Mouse (Mus musculus) cerebellum, postnatal 14 days (tissue): Measurements from ENCODE around the gene Rora.

Source experiments
- DNase-seq, 2 experiments: peaks; one replicate each; pipeline ENCODE4 v3.0.0; 2021; ENCODE audit warnings: mixed read lengths in 2 of 2

Gene Rora

DNA sequence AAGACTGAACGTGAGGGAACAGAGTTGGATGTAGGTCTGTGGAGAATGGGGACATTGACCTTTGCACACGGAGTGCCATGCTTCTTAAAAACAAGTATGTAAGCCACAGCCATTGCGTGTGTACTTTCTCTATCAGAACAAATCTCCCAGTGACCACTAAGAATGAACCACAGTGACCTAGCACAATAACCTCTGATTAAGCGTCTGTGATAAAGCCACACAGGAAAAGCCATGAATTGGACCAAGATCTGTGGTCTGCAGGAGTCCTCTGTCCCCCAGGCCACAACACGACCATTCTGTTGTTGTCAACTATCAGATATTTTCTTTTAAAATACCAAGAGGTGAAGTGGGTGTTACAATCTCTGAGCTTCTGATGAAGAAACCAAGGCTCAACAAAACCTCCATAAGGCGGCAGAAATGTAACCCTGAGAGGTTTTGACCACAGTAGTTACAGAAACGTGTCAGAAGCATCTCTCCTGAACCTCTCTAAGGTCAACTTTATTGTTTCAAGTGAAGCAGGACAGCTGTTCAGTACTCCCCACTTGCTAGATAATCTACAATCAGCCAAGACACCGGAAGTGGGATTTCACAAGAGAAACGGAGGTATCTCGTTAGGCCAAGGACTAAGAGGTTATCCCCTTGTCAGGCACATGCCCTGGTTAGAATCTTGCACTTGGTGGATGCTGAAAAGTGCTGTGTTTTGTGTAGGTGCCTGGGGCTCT lies 666.5 kb downstream of the Rora start:
- no peak for DNase-seq

DNA sequence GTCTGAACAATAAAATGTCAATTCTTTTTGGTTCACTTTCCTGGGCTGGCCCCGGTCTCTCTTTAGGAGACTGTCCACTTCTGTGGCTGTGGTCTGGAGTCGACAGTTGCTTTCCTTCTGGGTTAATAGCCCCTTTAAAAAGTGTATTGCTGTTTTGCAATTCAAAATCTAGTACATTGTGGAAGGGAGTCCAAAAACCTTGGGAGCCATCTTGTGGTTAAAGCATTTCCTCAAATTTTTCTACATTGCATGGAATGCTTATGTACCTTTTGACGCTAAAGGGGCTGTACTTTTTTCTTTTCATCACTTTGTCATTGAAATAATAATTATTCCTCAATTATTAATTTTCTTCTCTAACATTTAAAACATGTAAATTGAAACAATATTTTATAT lies 667.0 kb downstream of the Rora start:
- DNase-seq, result no peak

DNA sequence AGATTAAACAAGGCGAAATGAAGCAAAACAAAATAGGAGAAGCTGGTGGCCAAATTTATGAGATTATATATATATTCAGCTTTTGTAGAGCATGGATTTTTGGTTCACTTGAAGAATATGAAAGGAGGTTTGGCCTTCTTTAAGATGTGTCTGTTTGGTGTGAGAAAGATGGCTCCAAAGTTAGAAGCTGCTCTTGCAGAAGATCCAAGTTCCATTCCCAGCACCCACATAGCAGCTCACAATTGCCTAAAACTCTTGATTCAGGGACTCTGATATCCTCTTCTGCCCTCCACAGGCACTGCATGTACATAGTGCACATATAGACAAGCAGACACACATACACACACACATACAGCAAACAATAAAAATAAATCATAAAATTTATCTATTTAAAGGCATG lies 668.4 kb downstream of the Rora start:
- DNase-seq, result no peak

DNA sequence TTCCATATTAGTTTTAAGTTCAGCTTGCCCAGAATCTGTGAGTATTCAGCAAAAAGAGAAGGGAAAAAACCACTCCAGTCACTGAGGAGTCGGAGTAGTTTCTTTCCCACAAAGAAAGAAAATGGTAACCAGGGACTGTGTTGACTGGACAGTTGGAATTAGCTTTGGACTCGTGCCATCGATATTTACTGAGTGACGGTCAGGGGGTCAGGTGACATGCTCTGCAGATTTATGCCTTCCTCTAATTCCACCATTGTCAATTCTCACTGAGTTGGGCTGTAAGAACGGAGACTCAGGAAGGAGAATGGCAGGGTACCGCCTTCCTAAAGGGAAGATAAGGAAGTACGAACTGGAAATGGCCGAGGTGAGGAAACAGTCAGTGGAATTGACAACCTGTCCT lies 670.2 kb downstream of the Rora start:
- DNase-seq, result no peak

DNA sequence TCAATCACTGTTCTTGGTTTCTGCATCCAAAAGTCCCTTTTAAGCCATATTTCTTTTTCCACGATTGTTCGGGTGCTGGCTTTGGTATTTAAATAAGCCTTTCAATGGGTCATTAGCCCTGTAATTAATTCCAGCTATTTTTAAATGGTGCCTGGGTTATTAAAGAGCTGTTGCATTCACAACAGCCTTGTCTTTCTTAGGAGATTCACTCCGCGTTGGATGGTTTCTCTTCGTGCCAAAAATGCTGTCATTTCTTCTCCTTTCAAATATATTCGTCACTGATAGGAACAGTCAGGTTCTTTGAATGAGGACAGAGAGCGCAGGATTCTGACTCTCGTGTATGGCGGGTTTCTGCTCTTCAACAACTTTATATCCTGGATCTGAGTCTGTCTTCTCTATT lies 673.5 kb downstream of the Rora start:
- DNase-seq, result no peak

DNA sequence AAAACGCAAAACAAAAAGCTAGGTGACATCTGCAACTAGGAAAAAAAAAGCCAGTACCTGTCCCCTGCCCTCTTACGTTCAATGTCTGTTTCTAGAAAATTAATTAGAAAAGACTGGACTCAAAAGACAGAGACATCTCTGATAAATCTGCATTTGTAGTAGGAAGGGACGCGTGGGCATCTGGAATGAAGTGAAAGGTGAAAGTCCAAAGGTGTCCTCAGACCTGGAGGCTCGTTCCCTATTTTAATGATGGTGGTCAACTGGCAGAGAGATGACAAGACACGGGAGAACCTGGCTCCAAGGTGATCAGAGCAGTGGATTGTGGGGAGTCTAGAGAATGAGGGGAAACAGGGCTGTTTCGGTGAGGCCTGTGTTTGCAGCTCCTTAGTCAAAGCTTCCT lies 674.0 kb downstream of the Rora start:
- no peak for DNase-seq

DNA sequence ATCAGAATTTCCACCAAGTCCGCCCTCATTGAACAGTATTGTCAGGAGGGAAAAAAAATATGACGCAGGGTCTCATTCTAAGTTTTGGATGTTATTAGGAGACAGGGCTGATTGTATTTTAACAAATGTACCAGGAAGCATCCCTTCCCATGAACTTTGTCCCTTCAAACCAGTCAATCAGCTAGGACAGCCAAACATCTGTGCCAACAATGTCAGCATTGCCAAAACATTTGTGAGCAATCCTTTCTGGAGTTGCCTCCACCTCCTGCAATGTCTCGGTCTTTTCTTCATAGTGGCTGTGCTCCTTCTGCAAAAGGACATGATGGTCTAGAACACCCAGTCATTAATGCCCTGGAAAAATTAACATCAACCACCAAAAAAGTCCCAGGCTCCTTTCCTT lies 678.2 kb downstream of the Rora start:
- DNase-seq, result no peak

DNA sequence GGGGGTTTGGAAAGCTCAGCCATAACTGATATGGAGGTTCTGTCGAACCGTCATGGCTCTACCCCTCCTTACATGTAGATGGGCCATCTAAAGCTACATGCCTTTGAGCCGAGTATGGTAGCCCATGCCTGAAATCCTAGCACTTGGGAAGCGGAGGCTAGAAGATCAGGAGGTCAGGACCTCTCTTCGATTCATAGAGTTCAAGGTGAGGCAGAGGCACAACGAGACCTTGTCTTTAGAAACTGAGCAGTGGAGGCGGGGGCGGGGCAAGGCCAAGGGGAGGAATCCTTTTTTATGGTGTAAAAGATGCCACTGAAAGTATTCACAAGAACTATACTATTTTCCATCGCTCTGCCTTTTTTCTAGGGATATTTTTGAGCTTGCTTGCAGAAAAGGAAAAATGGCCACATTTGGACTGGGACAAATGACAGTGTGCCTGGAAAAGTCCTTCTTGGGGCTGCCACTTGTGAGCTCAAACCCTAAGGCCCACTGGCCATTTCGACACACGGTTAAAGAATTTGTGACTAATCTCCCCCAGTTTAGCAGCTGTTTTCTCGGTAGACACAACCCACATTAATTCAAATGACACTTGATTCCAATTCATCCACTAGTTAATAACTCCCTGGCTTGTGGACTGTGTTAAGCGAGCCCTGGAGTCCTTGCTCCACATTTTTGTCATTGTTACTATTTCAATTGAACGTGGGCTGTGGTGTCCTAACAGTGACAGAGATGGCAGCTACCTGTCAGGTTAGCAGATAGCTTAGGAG lies 679.4 kb downstream of the Rora start:
- no peak for DNase-seq

DNA sequence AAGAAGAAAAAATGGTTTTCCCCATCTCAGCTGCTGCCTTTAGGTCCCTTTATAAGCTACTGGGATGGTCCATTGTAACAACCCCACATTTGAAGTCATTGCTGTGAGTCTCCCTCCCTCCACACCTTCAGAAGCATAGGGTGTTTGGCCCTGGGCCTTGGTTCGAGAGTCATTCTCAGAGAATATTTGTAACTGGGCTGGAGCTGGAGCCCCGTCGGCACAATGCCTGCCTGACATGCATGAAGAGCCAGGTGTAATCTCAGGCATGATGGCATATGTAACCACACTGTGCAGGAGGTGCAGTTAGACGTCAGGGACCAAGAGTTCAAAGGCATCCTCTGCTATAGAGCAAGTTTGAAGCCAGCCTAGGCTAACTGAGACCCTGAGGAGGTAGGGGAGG lies 680.1 kb downstream of the Rora start:
- DNase-seq, result no peak

- no peak for DNase-seq
Measured at GRCm38 (mm10) chr9:69334106-69334505, 680.5 kb downstream of the Rora start.

DNA sequence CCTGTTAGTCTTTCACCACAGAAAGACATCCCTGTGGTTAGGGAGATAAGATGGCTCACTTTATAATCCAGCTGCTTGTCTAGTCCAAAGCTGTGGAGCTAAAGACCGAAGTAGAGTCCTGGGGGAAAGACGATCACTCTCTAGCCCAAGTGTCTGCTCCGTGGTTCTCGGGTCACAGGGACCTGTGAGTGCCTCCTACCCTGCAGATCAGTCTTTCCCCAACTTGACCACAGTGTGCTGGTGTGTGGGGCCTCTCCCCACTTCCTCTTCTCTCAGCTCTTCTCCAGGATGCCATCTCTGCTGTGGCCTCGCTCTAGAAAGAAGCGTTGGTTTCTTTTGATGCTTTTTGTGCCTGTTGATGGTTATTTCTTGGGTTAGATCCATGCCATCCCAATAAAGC lies 682.5 kb downstream of the Rora start:
- no peak for DNase-seq

GRCm38 (mm10) chr9:69339199-69339598 lies 685.6 kb downstream of the Rora start:
- no peak for DNase-seq

GRCm38 (mm10) chr9:69339829-69340228 lies 686.2 kb downstream of the Rora start:
- no peak for DNase-seq

GRCm38 (mm10) chr9:69340421-69340820 lies 686.8 kb downstream of the Rora start:
- DNase-seq, result no peak

DNA sequence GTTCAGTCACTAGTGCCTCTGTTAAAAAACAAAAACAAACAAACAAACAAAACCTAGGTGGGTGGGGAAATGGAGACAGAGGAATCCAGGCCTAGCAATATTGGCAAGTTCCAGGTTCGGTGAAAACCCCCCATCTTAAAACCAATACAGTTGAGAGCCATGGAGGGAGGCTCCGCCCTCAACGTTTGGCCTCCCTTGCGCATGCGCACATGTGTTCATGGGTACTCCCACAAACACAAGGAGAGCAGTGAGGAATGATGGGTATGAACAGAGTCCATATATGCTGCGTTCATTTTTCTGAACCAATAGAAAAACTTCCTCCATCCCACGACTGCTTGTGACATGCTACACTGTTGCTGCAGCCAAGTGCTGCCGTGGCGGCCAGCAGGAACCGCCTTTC lies 690.3 kb downstream of the Rora start:
- DNase-seq, result no peak

DNA sequence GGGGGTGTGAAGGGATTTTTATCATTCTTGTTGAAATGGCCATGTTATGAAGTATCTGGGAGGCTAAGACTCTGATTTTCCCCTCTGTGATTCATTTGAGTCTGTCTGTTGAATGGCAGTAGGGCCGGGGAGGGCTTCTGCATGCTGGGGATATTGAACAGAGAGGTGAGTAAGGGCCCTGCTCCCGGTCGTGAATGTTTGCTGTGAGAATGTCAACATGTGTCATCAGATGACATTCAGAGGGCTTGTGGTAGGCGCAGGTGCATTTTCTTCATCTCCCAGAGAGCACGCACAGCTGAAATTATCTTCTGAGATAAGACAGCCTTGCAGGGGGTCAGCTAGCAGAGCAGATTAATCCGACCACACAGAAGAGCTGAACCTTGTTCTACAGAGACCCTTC lies 692.0 kb downstream of the Rora start:
- no peak for DNase-seq

GRCm38 (mm10) chr9:69347796-69348195 lies 694.2 kb downstream of the Rora start:
- DNase-seq, result no peak

DNA sequence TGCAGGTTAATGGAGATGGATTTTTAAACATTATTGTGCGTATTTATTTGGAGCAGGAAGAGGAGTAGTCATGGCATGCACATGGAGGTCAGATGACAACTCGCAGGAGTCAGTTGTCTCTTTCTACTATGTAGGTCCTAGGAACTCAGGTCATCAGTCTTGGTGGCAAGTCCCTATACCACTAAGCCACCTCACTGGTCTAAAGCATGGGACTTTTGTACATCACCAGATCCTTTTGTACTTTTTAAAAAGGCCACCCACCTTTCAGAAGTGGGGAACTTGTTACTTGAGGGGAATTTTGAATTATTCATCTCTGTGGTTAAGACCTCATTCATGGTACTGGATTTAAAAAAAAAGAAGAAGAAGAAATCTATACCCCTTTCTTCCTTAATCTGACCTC lies 696.0 kb downstream of the Rora start:
- no peak for DNase-seq

- no peak for DNase-seq
Measured at GRCm38 (mm10) chr9:69354228-69354627, 700.6 kb downstream of the Rora start.

DNA sequence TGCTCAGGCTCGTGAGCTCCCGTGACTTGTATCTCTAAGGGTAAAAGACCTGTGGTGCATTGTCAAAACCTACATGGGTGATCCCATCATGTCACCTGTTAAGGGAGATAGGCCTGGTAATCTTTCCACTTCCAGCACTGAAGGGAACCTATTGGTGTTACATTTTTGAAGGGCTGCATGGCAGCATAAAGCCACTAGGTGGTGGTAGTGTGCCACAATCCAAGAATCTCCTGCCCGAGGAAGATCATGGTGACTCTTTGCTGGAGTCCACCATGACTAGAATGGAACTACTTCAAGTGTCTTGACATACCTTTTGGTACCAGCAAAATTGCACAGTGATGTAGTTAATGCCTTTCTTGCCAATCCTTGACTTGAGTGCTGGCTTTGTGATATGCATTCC lies 704.2 kb downstream of the Rora start:
- peak; percentile 75 to 82 for DNase-seq

GRCm38 (mm10) chr9:69358797-69359196 lies 705.2 kb downstream of the Rora start:
- DNase-seq, result no peak

- DNase-seq, result no peak
Measured at GRCm38 (mm10) chr9:69361951-69362445, 708.4 kb downstream of the Rora start.

- peak; percentile 66 to 68 for DNase-seq
Measured at GRCm38 (mm10) chr9:69362766-69363165, 709.2 kb downstream of the Rora start.

GRCm38 (mm10) chr9:69364117-69364516 lies 710.5 kb downstream of the Rora start:
- no peak for DNase-seq
